Mouse (Mus musculus) midbrain, embryonic 11.5 days (tissue): ENCODE measurements around the gene Olfr63. TPM values are rescaled to one million over a fixed set of nuclear protein-coding genes. Genes with fewer than 3 reads are reported as not detected.
"Not testable (repeated sequence)": the region's sequence is repeated elsewhere in the genome, so short reads cannot be mapped to it uniquely, and the experiment has no call there.

Experiments
- ATAC-seq: fragments of 200-750 bp; cut with Nextera tagmentation; 2 replicates; pipeline ENCODE4 v1.8.0; 2017; ENCODE audit warnings: moderate TSS enrichment, moderate library complexity; ENCODE audit not compliant: low FRiP score
- DNase-seq: peaks from one replicate; pipeline ENCODE4 v3.0.0; 2015; ENCODE audit warnings: low spot score; ENCODE audit errors: missing footprints
- H3K27ac ChIP-seq: fragments of 300-500 bp; sonication (generic); 2 replicates; pipeline ENCODE4 v1.5.1; 2014; ENCODE audit warnings: low read depth, low read length
- H3K27me3 ChIP-seq: fragments of 300-500 bp; sonication (generic); 2 replicates; pipeline ENCODE4 v1.6.1; 2014; ENCODE audit warnings: mild to moderate bottlenecking, low read length, moderate library complexity, mixed read lengths; ENCODE audit not compliant: control insufficient read depth, insufficient read depth
- H3K36me3 ChIP-seq: fragments of 300-500 bp; sonication (generic); 2 replicates; pipeline ENCODE4 v1.6.1; 2014; ENCODE audit warnings: mild to moderate bottlenecking, low read length, moderate library complexity, mixed read lengths; ENCODE audit not compliant: control insufficient read depth, insufficient read depth
- H3K4me1 ChIP-seq: fragments of 300-500 bp; sonication (generic); 2 replicates; pipeline ENCODE4 v1.6.1; 2014; ENCODE audit warnings: low read length; ENCODE audit not compliant: control insufficient read depth, insufficient read depth
- H3K4me2 ChIP-seq: fragments of 300-500 bp; sonication (generic); 2 replicates; pipeline ENCODE4 v1.6.1; 2014; ENCODE audit warnings: mild to moderate bottlenecking, moderate library complexity
- H3K4me3 ChIP-seq: fragments of 300-500 bp; sonication (generic); 2 replicates; pipeline ENCODE4 v1.5.1; 2014; ENCODE audit warnings: low read depth, low read length
- H3K9ac ChIP-seq: fragments of 300-500 bp; sonication (generic); 2 replicates; pipeline ENCODE4 v1.6.1; 2014; ENCODE audit warnings: low read length
- H3K9me3 ChIP-seq: fragments of 300-500 bp; sonication (generic); 2 replicates; pipeline ENCODE4 v1.6.1; 2016; ENCODE audit warnings: low read length; ENCODE audit not compliant: control insufficient read depth
- WGBS: fragments of 180-500 bp; shearing (Covaris S2); extraction: QIAGEN DNeasy Blood & Tissue Kit; methylation state at CpG from one replicate; pipeline ENCODE4 v1.1.7; 2014; 5-methylcytosine and 5-hydroxymethylcytosine counted together
- polyA plus RNA-seq: library from polyadenylated mRNA; unstranded; fragments of >200 nt; fragmentation: Nextera tagmentation; extraction: Ambion mirVana; gene quantifications from 2 replicates; pipeline ENCODE4 v1.2.1, GENCODE M21; 2014

Olfr63 gene
- polyA plus RNA-seq = 0.01 and 0.06 TPM in 2 replicates

- H3K4me3 ChIP-seq = no peak within 1 kb of the TSS
- no peak within 1 kb of the TSS for H3K9ac ChIP-seq
- no peaks in the 10 kb centered on the region for H3K36me3 ChIP-seq
- no peak within 1 kb of the TSS for H3K4me2 ChIP-seq
- DNase-seq = no peak
- no peaks in the 10 kb centered on the region for H3K4me1 ChIP-seq
- WGBS = 81% methylated on average over 1 of the region's 1 CpGs
- ATAC-seq = no peak
- H3K27ac ChIP-seq = no peak within 1 kb of the TSS
- H3K27me3 ChIP-seq = no peaks in the 10 kb centered on the region
- no peaks in the 10 kb centered on the region for H3K9me3 ChIP-seq
Observed at GRCm38 (mm10) chr17:33264376-33264775, at the start of gene Olfr63. Gene Olfr63 (plus strand): TSS chr17:33264676.

GRCm38 (mm10) chr17:33221590-33221989, 42.9 kb upstream of the Olfr63 start, which contains the start of gene Olfr1564:
Gene Olfr1564 (minus strand): TSS chr17:33221690.
- Histone ChIP-seq H3K4me1 (no peaks in the 10 kb centered on the region), H3K4me3 (no peak within 1 kb of the TSS), H3K9me3 (0 out of 2 replicates have a peak, but pooled peaks cover 2% of the 10 kb centered on the region), H3K36me3 (no peaks in the 10 kb centered on the region), H3K27me3 (no peaks in the 10 kb centered on the region), H3K4me2 (no peak within 1 kb of the TSS), H3K9ac (no peak within 1 kb of the TSS), H3K27ac (no peak within 1 kb of the TSS)
- 90% methylated on average over 2 of the region's 2 CpGs for WGBS
- ATAC-seq (no peak), DNase-seq (no peak)

- not testable (repeated sequence) for ATAC-seq, H3K9ac ChIP-seq, H3K9me3 ChIP-seq, H3K27me3 ChIP-seq, H3K4me2 ChIP-seq, H3K4me3 ChIP-seq, H3K36me3 ChIP-seq, H3K4me1 ChIP-seq, H3K27ac ChIP-seq, DNase-seq
- WGBS = 95% methylated on average over 1 of the region's 1 CpGs
Observed at GRCm38 (mm10) chr17:33236646-33237045, 27.8 kb upstream of the Olfr63 start.

- H3K27ac ChIP-seq, H3K4me3 ChIP-seq, H3K9me3 ChIP-seq, DNase-seq, H3K27me3 ChIP-seq, H3K4me2 ChIP-seq, H3K4me1 ChIP-seq, H3K9ac ChIP-seq, H3K36me3 ChIP-seq: not testable (repeated sequence)
- WGBS = 47% methylated on average over 1 of the region's 34 CpGs
- ATAC-seq = peak; percentile 100
Observed at GRCm38 (mm10) chr17:33254530-33255318, 9.8 kb upstream of the Olfr63 start, which contains the start of gene Zfp955a. Gene Zfp955a (minus strand): TSS chr17:33255145.

GRCm38 (mm10) chr17:33255319-33255657, 9.2 kb upstream of the Olfr63 start:
- H3K36me3 ChIP-seq, DNase-seq, H3K27ac ChIP-seq, H3K4me3 ChIP-seq, ATAC-seq, H3K4me1 ChIP-seq, H3K9me3 ChIP-seq, H3K9ac ChIP-seq, H3K4me2 ChIP-seq, H3K27me3 ChIP-seq: not testable (repeated sequence)
- no CpG with 5 or more reads among the region's 2 CpGs for WGBS

GRCm38 (mm10) chr17:33268907-33269306, 4.4 kb downstream of the Olfr63 start:
- Histone ChIP-seq H3K4me3 (no peak overlapping the region), H3K9ac (no peak overlapping the region), H3K4me1 (no peaks in the 10 kb centered on the region), H3K36me3 (no peaks in the 10 kb centered on the region), H3K27me3 (no peaks in the 10 kb centered on the region), H3K27ac (no peak overlapping the region), H3K4me2 (no peak overlapping the region), H3K9me3 (no peaks in the 10 kb centered on the region)
- DNase-seq (peak; percentile 17), ATAC-seq (no peak)
- 87% methylated on average over 9 of the region's 9 CpGs for WGBS

GRCm38 (mm10) chr17:33289039-33289875, 24.8 kb downstream of the Olfr63 start, which contains the start of gene Zfp955b:
Gene Zfp955b (plus strand): TSS chr17:33289544.
- H3K27me3 ChIP-seq, H3K4me2 ChIP-seq, DNase-seq, H3K9me3 ChIP-seq, H3K9ac ChIP-seq, H3K27ac ChIP-seq, H3K4me3 ChIP-seq, H3K36me3 ChIP-seq, H3K4me1 ChIP-seq: not testable (repeated sequence)
- WGBS = no CpG with 5 or more reads among the region's 25 CpGs
- peak; percentile 100 for ATAC-seq

GRCm38 (mm10) chr17:33289876-33290149, 25.3 kb downstream of the Olfr63 start:
- not testable (repeated sequence) for H3K4me3 ChIP-seq, H3K4me2 ChIP-seq, ATAC-seq, H3K9ac ChIP-seq, H3K27ac ChIP-seq, H3K27me3 ChIP-seq, DNase-seq, H3K4me1 ChIP-seq, H3K9me3 ChIP-seq, H3K36me3 ChIP-seq
- no CpG with 5 or more reads among the region's 9 CpGs for WGBS
